Mouse (Mus musculus): ENCODE data around the gene Racgap1.

Racgap1 gene

DNA sequence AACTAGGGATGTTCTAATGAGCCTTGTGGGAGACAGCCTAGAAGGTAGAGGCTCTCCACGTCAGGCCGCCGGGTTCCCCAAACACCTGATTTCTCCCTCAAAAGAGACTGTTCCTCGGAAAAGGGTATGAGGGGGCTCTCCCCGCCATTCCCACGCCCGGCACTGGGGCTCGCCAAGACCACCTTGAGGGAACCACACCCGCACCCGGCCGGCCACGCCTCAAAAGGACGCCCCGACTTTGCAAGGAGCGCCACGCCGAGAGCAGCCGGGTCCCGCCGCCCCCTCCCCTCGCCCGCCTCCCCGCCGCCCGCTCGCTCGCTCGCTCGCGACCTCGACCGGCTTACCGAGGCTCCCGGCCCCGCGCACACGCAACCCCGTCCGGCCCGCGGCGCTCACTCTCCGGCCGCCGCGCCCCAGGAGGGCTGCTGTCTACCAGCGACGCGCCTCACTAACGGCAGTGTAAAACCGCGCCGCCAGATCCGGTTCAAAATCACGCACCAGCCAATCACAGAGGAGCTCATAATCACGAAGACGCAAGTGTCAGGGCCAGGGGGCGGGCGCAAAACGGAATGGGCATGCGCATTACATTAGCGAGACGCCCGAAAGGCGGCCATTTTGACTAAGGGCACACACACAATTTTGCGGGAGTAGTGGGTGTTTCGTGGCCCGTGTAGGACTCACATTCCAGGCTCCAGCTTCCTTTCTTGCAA is at the start of gene Racgap1:
Racgap1 (minus strand) TSS at position 494 of the 710 bp plus-strand sequence.
- DNase-seq, result peak; percentile 98

DNA sequence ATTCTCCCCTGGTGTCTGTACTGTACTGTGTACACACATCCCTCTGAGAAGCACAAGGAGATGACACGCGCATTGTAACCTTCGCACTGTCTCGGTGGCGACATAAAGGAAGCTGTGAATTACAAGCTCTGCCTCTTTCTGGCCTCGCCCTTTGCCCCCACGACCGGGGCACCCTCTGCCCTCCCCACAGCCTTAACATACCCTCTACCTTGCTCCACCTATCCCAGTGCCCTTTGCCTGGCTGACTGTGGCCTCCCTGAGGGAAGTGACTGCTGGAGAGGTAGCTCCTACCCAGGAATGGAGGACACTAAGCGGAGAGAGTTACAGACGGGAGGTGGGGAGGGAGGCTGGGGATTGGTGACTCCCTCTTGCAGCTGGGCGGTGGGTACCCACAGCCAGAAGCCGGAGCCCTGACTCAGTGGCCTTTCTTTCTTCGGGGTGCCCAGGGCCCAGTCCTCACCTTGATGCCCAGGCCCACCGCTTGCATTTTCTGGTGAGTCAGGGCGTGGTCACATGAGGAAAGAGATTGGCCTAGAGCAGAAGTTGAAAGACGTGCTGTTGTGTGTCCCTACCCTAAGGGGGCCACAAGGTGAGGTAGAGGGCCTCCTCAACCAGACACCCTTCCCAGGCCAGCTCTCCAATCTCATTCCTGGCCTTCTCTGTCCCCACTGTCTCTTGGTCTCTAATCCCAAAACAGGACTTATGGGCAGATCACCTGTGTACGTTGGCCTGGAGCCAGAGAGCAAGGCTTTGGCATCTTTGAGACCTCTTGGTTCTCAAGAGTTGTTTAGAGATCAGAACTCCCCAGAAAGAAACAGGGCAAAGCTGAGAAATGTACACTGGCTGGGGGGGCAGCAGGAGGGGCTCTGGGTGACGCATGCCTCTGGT is 49.0 kb upstream of the Racgap1 start:
- no peak for DNase-seq

DNA sequence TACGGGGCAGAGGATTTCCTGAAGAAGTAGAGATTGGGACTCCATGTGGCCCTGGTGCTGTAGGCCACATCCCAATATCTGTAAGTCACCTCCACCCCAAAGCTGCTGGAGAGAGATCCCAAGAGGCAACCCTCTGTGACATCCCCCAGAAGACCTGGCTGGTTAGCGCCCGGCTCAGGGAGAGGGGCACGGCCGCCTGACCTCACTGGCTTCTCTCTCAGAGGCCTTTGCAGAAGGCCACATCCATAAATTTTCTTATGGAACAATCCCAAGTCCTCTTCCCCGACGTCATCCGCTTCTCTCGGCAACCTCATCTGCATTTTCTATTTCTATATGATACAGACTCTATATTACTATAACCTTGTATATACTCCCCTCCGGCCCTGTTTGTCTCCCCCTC is 48.3 kb upstream of the Racgap1 start:
- DNase-seq, result no peak

DNA sequence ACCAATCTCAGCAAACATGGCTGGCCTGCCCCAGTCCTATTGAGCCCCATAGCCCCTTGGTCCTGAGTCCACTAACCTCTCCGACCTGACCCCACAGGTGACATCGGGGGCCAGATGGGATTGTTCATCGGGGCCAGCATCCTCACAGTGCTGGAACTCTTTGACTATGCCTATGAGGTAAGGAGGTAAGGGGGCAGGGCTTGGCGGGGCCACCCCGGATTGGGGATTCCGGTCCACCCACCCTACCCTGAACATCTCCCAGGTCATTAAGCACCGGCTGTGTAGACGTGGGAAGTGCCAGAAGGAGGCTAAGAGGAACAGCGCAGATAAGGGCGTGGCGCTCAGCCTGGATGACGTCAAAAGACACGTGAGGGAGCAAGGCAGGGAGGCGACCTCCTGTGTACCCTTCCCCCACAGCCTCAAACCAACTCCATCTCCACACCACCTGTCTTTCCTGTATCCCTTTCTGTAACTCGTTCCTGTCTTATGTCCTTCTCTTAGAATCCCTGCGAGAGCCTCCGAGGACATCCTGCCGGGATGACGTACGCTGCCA is 47.2 kb upstream of the Racgap1 start:
- DNase-seq, result no peak

DNA sequence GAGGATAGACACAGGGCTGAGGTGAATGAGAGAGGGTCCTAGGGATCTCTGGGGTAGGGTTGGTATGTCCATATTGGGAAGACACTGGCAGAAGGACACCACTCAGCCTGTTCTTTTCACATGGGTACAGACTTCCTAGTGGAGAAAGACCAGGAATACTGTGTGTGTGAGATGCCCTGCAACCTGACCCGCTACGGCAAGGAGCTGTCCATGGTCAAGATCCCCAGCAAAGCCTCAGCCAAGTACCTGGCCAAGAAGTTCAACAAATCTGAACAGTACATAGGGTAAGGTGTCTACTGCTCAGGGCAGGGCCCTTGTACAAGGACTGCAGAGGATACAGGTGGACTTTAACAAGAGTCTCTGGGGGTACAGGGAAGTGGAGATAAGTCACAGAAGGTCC is 45.9 kb upstream of the Racgap1 start:
- DNase-seq, result peak; percentile 45

DNA sequence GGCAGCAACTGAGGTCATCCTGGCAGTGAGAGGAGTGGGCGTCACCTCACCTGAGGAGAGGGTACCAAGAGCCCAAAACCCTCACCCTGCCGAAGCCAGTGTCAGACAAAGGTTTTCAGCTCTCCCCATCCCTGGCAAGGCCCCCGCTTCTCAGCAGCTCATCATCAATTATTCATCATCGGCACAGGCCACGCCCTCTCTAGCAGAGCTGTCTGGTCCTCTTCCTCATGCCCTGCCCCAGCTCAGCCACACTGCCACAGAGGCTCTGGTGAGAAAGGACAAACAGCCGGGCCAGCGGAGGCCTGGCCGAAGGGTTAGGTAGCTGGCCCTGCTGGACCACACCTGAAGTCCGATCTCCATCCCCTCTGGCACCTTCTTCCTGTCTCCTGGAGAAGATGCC is 40.5 kb upstream of the Racgap1 start:
- DNase-seq, result no peak

DNA sequence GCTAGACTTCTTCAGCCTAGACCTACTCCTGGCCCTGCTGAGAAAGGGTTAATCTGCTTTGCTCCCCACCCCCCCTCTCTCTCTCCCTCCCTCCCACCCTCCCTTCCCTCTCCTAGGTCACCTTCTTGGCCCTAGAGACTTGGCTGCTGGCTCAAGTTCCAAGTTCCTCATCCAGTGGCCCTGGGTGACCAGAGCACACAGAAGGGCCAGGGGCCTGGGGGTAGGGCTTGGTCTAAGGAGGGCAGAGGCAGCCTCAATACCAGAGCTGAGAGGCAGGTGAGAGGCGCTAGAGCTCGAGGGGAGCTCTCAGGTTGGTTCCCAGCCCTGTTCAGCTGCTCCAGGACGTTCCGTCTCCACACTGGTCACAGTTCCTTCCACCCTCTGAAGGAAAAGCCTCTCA is 39.5 kb upstream of the Racgap1 start:
- no peak for DNase-seq

DNA sequence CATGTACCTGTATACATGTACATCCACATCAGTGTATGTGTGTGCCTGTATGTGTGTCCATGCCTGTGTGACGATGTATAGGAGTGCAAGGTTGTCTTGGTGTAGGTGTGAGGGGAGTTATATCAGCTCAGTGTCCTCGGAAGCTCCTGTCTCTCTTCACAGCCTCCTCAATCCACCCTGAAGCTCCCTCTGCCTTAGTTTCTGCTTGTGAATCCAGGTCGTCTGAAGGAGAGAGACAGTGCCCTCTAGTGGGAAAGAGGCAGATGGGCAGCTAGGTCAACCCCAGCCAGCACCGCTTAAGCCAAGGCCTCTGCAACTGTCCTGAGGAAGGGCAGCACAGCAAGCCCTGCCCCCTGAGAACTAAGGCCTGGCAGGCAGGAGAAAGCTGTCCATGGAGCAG is 37.3 kb upstream of the Racgap1 start:
- DNase-seq, result peak; percentile 72

DNA sequence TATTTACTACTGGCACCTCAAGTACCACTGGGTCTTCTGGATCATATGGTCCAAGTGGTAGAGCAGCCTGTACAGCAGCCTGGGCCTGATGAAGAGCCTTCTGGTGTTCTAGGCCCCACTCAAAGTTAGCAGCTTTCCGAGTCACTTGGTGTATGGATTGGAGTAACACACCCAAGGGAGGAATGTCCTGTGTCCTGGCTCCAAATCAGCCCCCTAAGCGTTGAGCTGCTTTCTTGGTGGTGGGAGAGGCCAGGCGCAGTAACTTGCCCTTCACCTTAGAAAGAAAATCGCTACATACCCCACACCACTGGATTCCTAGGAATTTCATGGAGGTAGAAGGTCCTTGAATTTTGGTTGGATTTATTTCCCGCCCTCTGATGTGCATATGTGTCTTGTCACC is 32.7 kb upstream of the Racgap1 start:
- no peak for DNase-seq

DNA sequence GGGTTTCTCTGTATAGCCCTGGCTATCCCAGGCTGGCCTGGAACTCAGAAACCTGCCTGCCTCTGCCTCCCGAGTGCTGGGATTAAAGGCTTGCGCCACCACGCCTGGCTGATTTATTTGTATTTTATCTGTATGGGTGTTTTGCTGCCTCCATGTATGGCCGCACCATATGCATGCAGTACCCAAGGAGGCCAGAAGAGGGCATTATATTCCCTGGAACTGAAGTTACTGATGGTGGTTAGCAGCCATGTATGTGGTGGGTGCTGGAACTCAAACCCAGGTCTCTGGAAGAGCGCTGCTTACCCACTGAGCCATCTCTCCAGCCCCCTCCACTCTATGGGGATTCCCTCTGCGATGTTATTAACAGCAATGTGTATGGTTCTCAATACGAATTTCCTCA is 31.4 kb upstream of the Racgap1 start:
- no peak for DNase-seq

DNA sequence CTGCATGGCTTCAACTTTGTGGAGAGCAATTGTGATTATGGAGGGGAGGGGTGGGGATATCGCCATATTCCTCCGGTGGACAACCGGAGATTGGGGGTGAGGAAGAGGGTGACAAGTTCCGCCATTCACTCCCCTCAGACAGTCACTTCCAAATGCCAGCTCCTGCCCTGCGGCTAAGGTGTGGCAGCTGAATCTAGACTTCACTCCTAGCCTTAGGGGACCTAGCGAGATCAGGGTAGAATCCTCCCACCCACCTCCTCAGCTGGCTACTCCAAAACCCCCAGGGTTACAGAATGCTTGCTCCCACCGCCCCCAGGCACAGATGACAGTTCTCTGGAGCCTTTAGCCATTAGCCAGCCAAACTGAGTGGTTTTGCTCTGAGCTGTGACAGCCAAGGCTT is 27.6 kb upstream of the Racgap1 start:
- no peak for DNase-seq

DNA sequence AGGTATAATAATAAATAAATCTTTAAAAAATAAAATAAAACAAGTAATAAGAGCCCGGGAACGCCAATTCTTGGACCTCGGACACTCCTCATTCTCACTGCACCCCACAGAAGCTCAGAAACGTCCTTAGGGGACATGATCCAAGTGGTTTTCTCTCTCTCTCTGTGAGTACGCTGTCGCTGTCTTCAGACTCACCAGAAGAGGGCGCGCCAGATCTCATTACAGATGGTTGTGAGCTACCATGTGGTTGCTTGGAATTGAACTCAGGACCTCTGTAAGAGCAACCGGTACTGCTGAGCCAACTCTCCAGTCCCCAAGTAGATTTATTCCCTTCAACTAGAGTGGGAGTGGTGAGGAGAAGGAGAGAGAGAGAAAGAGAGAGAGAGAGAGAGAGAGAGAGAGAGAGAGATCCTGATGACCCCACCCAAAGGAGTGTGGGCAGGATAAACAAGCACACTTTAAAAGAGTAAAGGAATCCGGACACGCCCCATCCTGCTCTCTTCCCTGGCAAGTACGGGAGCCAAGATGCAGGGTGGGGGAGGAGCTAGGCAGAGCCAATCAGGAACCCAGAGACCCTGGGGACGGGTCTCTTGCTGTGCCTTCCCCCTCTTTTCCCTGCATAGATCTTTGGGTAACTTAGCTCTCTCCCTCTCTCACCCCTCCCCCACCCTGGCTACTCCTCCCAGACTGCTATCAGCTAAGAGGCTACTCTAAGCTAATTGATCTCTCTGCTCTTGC is 26.8 kb upstream of the Racgap1 start:
- DNase-seq, result no peak

DNA sequence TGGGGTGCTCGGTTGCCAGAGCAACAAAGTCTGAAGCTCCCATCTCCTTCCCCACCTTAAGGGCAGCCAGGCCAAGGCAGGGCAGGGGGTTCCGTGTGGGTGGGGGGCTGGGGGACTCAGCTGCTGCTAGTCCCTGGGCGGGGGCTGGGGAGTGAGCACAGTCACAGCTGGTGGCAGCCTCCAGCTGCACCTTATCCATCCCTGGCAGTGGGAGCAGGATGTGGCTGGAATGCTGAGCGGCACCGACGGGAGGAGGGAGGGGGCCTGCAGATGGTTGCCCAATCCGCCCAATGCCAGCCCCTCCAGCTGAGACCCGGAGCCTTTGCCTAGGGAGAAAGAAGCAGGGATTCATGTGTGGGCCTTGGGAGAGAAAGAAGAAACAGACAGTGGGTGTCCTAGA is 25.6 kb upstream of the Racgap1 start:
- no peak for DNase-seq

DNA sequence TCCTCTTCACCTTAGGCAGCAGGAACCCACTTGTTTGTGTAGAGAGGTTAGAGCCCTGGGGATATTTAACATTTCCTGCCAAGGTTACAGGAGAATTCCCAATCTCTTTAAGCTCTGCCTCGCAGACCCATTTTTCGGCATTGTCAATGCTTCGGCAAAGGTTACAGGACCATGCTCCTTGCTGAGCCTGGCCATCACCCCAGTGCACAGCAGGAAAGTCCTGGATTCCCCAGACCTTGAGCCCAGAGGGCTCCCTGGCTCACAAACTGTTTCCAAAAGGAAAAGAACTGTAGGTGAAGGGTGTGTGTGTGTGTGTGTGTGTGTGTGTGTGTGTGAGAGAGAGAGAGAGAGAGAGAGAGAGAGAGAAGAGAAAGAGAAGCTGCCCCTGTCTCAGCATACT is 23.4 kb upstream of the Racgap1 start:
- DNase-seq, result no peak

DNA sequence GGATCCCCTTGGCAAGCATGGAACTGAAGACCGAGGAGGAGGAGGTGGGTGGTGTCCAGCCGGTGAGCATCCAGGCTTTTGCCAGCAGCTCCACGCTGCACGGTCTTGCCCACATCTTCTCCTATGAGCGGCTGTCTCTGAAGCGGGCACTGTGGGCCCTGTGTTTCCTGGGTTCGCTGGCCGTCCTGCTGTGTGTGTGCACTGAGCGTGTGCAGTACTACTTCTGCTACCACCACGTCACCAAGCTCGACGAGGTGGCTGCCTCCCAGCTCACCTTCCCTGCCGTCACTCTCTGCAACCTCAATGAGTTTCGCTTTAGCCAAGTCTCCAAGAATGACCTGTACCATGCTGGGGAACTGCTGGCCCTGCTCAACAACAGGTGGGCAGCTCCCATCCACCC is 20.3 kb upstream of the Racgap1 start:
- DNase-seq, result no peak

DNA sequence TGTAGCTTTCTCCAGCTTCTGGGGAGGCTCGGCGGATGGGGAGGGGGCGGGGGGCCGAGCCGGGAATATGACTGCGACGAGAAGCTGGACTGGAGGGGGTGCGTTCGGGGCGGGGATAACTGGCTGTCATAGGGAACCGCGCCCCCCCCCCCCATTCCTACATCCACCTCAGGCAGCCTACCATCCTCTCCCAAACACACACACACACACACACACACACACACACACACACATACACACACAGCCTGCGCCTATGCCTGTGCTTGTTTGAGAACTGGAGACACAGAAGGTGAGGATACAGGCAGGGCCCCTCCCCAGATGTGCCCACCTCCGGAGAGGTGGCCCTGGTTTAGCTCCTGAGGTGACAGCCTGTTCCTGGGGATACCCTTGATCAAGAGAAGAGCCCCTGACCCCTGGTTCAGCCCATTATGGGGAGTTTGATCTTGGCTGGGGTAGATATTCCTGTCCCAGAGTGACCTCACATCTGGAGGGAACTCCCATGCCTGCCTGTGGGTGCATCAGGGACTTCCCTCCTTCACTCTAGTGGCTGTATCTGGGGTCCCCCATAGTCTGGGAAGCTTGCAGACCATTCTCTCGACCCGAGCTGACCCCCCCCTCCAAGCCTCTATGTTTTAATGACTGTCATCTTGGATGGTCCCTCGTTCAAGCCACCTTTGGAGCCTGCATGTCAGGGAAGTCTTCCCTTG is 19.7 kb upstream of the Racgap1 start:
- DNase-seq, result no peak

DNA sequence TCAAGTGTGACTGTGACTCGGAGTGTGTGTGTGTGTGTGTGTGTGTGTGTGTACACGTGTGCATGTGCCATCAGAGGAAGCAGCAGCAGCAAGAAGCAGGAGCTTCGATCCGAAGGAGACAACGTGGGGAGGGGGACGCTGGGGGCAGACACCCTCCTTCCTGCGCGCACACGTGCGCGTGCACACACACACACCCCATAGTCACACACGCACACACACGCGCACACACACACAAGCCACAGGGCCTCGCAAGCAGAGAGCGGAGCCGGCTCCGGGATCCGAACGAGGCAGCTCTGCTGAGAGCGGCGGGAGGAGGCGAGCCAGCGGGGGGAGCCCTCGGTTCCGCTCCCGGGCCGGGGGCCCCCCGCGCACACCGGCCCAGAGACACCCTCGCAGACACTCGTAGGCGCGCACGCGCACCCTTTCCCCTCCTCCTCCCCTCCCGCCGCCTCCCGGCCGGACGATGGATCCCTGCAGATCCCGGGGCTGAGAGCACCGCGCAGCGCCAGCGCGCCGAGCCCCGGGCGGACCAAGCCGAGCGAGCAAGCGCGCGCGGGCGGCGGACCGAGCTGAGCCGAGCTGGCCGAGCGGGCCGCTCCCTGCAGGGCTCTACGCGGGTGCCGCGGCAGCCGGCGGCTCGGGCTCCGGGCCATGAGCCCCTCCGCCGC is 18.8 kb upstream of the Racgap1 start, which contains the start of gene Asic1:
Asic1 (plus strand) TSS at position 215 of the 668 bp plus-strand sequence.
- DNase-seq, result peak; percentile 82

DNA sequence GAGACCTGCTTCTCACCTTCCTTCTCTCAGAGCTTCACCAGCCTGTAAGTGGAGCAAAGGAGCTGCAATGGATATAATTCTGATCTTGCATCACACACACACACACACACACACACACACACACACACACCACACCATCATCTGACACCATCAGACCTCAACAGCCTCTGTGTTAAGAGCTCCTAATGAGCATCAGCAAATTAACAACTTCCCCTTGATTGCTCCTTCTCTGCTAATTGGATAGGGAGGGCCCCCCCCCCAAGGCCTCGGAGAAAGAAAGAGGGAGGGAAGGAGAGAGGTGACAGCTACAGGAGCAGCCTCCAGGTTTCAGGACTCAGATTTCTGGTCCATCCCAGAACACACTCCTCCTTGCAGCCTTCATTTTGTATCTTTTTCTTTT is 17.9 kb upstream of the Racgap1 start:
- DNase-seq, result no peak

DNA sequence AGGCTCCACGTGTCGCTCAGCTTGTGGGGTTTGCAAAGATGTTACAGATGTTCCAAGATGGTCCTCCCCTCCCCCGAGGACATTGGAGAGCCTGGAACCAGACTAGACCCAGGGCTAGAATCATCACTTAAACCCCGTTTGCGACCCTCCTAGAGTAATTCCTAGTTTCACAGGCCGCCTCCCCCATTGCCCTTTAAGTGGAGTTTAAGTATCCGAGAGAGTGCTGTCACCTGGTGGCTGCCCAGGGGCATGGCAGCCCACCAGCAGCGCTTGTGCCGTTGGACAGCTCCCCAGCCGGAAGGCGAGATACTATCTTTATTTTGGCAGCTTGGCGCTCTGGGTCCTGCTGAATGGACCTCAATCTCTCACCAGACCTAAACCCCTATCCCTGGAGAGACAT is 17.4 kb upstream of the Racgap1 start:
- DNase-seq, result peak; percentile 88

DNA sequence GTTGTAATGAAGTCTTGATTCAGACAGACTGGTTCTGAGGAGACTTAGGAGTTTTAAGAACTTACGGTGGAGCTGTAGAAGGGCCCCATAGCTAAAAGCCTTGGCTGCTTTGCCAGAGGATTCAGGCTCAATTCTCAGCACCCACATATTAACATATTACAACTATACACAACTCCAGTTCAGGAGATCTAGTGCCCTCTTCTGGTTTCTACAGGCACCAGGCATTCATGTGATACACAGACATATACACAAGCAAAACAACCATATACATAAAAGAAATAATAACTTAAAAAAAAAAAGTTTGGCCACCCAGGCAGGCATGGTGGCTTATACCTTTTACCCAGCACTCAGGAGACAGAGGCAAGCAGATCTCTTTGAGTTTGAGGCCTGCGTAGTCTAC is 16.1 kb upstream of the Racgap1 start:
- no peak for DNase-seq

DNA sequence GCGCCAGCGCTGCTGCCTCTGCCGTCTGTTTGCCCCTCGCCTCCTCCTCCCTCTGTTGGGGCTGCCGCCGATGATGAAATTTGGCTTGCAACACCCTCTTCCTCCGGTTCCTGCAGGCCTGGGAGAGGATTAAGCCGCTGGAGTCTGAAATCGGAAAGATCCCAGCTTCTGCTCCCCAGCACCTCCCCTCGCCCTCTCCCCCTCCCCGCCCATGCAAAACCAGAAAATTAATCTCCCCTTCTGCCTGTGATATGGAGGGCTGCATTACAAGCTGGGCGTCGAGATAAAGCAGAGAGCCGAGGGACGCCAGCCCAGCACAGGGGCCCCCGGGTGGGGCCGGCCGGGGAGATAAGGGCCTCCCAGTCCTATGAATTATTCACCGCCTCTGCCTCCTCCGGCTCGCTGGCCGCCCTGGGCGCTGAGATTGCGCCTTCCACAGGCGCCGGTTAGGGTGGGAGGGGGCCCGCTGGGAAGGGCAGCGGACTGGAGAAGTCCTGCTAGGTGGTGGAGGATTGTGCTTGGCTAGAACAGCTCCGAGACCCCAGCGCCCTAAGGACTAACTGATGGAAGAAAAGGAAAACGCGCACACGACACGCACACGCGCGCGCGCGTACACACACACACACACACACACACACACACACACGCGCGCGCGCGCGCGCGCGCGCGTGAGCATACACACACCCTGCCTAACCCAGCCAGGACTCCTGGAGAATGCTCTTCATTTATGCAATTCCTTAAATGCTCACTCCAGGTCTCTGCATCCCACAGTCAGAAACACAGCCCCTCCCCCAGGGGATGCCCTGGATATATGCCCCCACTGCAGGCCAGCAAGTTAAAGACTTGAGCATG is 13.4 kb upstream of the Racgap1 start:
- DNase-seq, result peak; percentile 52
